In genomic region chr11:60102664-60103063, GRCm38 (mm10) we compare ENCODE assay signal across 9 mouse cellular contexts. TPM values are rescaled to one million over a fixed set of nuclear protein-coding genes. Genes with fewer than 3 reads are reported as not detected.
DNase-seq lines count a peak whose midpoint lies in the region; ATAC-seq and TF ChIP-seq lines count a peak whose summit lies in the region.
"Had no signal": no experiment of that assay in that cellular context is flagged by ENCODE, and none has a peak within 500 bp of the region (broad histone marks: within the 10 kb centered on the region; RNA-seq: fewer than 3 reads in every experiment).

No protein-coding gene starts in this region.

- no peak overlapping the region for H3K4me2 ChIP-seq in kidney, embryonic 15.5 days
- H3K4me2 ChIP-seq in midbrain, embryonic 13.5 days (replicated peaks), result no peak overlapping the region
- H3K4me2 ChIP-seq: forebrain, embryonic 12.5 days had no signal

- H3K9ac ChIP-seq in kidney, embryonic 15.5 days, result no peak overlapping the region
- H3K9ac ChIP-seq in MEL (ENCODE audit: control insufficient read depth, low read depth, low read length, poor library complexity, severe bottlenecking), result peak overlapping the region; percentile 35
- H3K9ac ChIP-seq in midbrain, embryonic 13.5 days (replicated peaks), result no peak overlapping the region
- H3K9ac ChIP-seq: forebrain, embryonic 12.5 days had no signal

- TF ChIP-seq CTCF in MEL (IDR thresholded peaks at IDR 0.05 in 2 of 3, conservative IDR thresholded peaks at IDR 0.05 in 1 of 3; ENCODE audit: control insufficient read depth in 1 of 3, insufficient read depth in 1 of 3, low read depth in 2 of 3, low read length in 3 of 3, poor library complexity in 1 of 3, severe bottlenecking in 1 of 3), result no peak

- no peak for ATAC-seq in kidney, embryonic 15.5 days (replicated peaks; ENCODE audit: low FRiP score)
- ATAC-seq in common myeloid progenitor, adult 5-6 weeks (replicated peaks; ENCODE audit: low read depth, poor library complexity, severe bottlenecking), result peak; percentile 54
- ATAC-seq in midbrain, embryonic 13.5 days, result no peak

- DNase-seq in kidney, adult 18-20 months, result peak; percentile 41
- DNase-seq in MEL (ENCODE audit: low read depth, low spot score), result peak; percentile 97
- peak; percentile 62 for DNase-seq in lung, postnatal 10 days
- DNase-seq in right cerebral cortex, postnatal 25 days, result no peak

- H3K4me1 ChIP-seq in kidney, embryonic 15.5 days, result peaks cover 21% of the 10 kb centered on the region
- H3K4me1 ChIP-seq in MEL (ENCODE audit: control insufficient read depth in 1 of 2, insufficient read depth in 2 of 2, low read length in 2 of 2), result peaks cover 36 to 56% of the 10 kb centered on the region in 2 experiments
- H3K4me1 ChIP-seq in midbrain, embryonic 13.5 days (replicated peaks), result peaks cover 20% of the 10 kb centered on the region

- peak; percentile 71 to 80 for TF ChIP-seq EP300 in MEL (IDR thresholded peaks at IDR 0.05; ENCODE audit: low read depth in 1 of 2, low read length in 2 of 2)

- H3K79me2 ChIP-seq in MEL (ENCODE audit: control insufficient read depth, insufficient read depth, low read length, poor library complexity), result peaks cover 29% of the 10 kb centered on the region

- H3K9me3 ChIP-seq in kidney, embryonic 15.5 days (replicated peaks), result no peaks in the 10 kb centered on the region
- no peaks in the 10 kb centered on the region for H3K9me3 ChIP-seq in MEL (replicated peaks; ENCODE audit: insufficient read depth, low read length)
- H3K9me3 ChIP-seq in midbrain, embryonic 13.5 days, result no peaks in the 10 kb centered on the region
- H3K9me3 ChIP-seq: forebrain, embryonic 12.5 days had no signal

- peak in 1 of 2 experiments; percentile 55; a peak in 1 of 4 replicates for TF ChIP-seq POLR2A in MEL (IDR thresholded peaks at IDR 0.05; ENCODE audit: control insufficient read depth in 1 of 2, insufficient read depth in 1 of 2, low read depth in 1 of 2, low read length in 2 of 2, poor library complexity in 1 of 2)

- no peak overlapping the region for H3K4me3 ChIP-seq in kidney, embryonic 15.5 days (replicated peaks)
- H3K4me3 ChIP-seq in MEL (ENCODE audit: control insufficient read depth in 1 of 2, insufficient read depth in 1 of 2, low read depth in 2 of 2, low read length in 2 of 2), result peak overlapping the region in 1 of 2 experiments; percentile 17; a peak in 1 of 4 replicates
- H3K4me3 ChIP-seq in midbrain, embryonic 13.5 days (replicated peaks), result no peak overlapping the region
- H3K4me3 ChIP-seq: forebrain, embryonic 12.5 days; myocyte had no signal

- WGBS in kidney, embryonic 15.5 days, result 70% methylated on average over 6 of the region's 6 CpGs
- 89% methylated on average over 6 of the region's 6 CpGs for WGBS in midbrain, embryonic 13.5 days

- no peak overlapping the region for H3K27ac ChIP-seq in kidney, embryonic 15.5 days
- H3K27ac ChIP-seq in MEL (ENCODE audit: control insufficient read depth, low read depth, low read length), result peak overlapping the region; percentile 86
- H3K27ac ChIP-seq in midbrain, embryonic 13.5 days, result no peak overlapping the region
- H3K27ac ChIP-seq: forebrain, embryonic 12.5 days had no signal

- no peak for TF ChIP-seq RAD21 in MEL (IDR thresholded peaks at IDR 0.05; ENCODE audit: low read depth, low read length)

- H3K36me3 ChIP-seq in kidney, embryonic 15.5 days, result no peaks in the 10 kb centered on the region
- peaks cover 0 to 53% of the 10 kb centered on the region in 2 experiments; a peak in 2 of 4 replicates for H3K36me3 ChIP-seq in MEL (ENCODE audit: control insufficient read depth in 1 of 2, insufficient read depth in 2 of 2, low read length in 2 of 2)
- H3K36me3 ChIP-seq in midbrain, embryonic 13.5 days, result no peaks in the 10 kb centered on the region
- H3K36me3 ChIP-seq: forebrain, embryonic 12.5 days had no signal

- no peaks in the 10 kb centered on the region for H3K27me3 ChIP-seq in kidney, embryonic 15.5 days
- H3K27me3 ChIP-seq in MEL (ENCODE audit: control insufficient read depth in 1 of 2, insufficient read depth in 2 of 2, low read length in 2 of 2), result no peaks in the 10 kb centered on the region
- no peaks in the 10 kb centered on the region; the same call in 1 of the 2 replicates for H3K27me3 ChIP-seq in midbrain, embryonic 13.5 days
- H3K27me3 ChIP-seq: forebrain, embryonic 12.5 days had no signal

TF ChIP-seq in MEL, 35 proteins besides CTCF, POLR2A, EP300 and RAD21:
- 0 out of 2 replicates have a peak, but pooled peaks have one; percentile 48 for TF ChIP-seq HCFC1 (IDR thresholded peaks at IDR 0.05; ENCODE audit: low read depth, low read length)
- no peak for TF ChIP-seq MAX (IDR thresholded peaks at IDR 0.05; ENCODE audit: low read length)
- TF ChIP-seq TCF12 (IDR thresholded peaks at IDR 0.05; ENCODE audit: low read depth, low read length), result peak; percentile 77
- TF ChIP-seq CHD1 (IDR thresholded peaks at IDR 0.05; ENCODE audit: low read depth, low read length), result no peak
- peak; percentile 77 for TF ChIP-seq GATA1 (IDR thresholded peaks at IDR 0.05; ENCODE audit: low read depth, low read length)
- no peak for TF ChIP-seq CHD2 (IDR thresholded peaks at IDR 0.05; ENCODE audit: low read length)
- no peak for TF ChIP-seq NRF1 (IDR thresholded peaks at IDR 0.05; ENCODE audit: insufficient read depth, low read depth, low read length, poor library complexity, severe bottlenecking)
- no peak for TF ChIP-seq MYC (IDR thresholded peaks at IDR 0.05; ENCODE audit: low read depth, low read length)
- no peak for TF ChIP-seq USF1 (IDR thresholded peaks at IDR 0.05; ENCODE audit: low read depth, low read length)
- no peak for TF ChIP-seq UBTF (IDR thresholded peaks at IDR 0.05; ENCODE audit: borderline replicate concordance, insufficient read depth, low read depth, low read length)
- TF ChIP-seq NELFE (IDR thresholded peaks at IDR 0.05; ENCODE audit: low read depth, low read length), result no peak
- TF ChIP-seq GABPA (IDR thresholded peaks at IDR 0.05; ENCODE audit: low read depth, low read length), result no peak
- TF ChIP-seq MAFK (IDR thresholded peaks at IDR 0.05; ENCODE audit: borderline replicate concordance, low read depth, low read length), result no peak
- TF ChIP-seq MAZ (IDR thresholded peaks at IDR 0.05; ENCODE audit: low read depth, low read length), result 0 out of 2 replicates have a peak, but pooled peaks have one; percentile 20
- no peak for TF ChIP-seq E2F4 (IDR thresholded peaks at IDR 0.05; ENCODE audit: borderline replicate concordance, low read depth, low read length)
- TF ChIP-seq POLR2AphosphoS2 (IDR thresholded peaks at IDR 0.05; ENCODE audit: low read length), result peak; percentile 45; the same call in 1 of the 2 replicates
- no peak for TF ChIP-seq JUND (IDR thresholded peaks at IDR 0.05; ENCODE audit: low read depth, low read length)
- TF ChIP-seq ELF1 (IDR thresholded peaks at IDR 0.05; ENCODE audit: low read depth, low read length), result peak; percentile 9; the same call in 1 of the 2 replicates
- TF ChIP-seq TBP (IDR thresholded peaks at IDR 0.05; ENCODE audit: low read depth, low read length), result peak; percentile 86
- no peak for TF ChIP-seq ZKSCAN1 (IDR thresholded peaks at IDR 0.05; ENCODE audit: low read depth, low read length)
- no peak for TF ChIP-seq MEF2A (IDR thresholded peaks at IDR 0.05; ENCODE audit: extremely low read depth, insufficient replicate concordance, low read depth, low read length, poor library complexity, severe bottlenecking)
- TF ChIP-seq POLR2AphosphoS5 (IDR thresholded peaks at IDR 0.05; ENCODE audit: borderline replicate concordance, low read depth, low read length), result no peak
- TF ChIP-seq SMC3 (IDR thresholded peaks at IDR 0.05; ENCODE audit: low read depth, low read length), result no peak
- TF ChIP-seq MXI1 (IDR thresholded peaks at IDR 0.05; ENCODE audit: low read depth, low read length), result peak; percentile 54
- no peak for TF ChIP-seq ZNF384 (IDR thresholded peaks at IDR 0.05; ENCODE audit: low read depth, low read length)
- peak; percentile 86 for TF ChIP-seq SIN3A (IDR thresholded peaks at IDR 0.05; ENCODE audit: low read length)
- no peak; the same call in 1 of the 2 replicates for TF ChIP-seq BHLHE40 (IDR thresholded peaks at IDR 0.05; ENCODE audit: borderline replicate concordance, low read depth, low read length)
- no peak; the same call in 1 of the 2 replicates for TF ChIP-seq KAT2A (conservative IDR thresholded peaks at IDR 0.05; ENCODE audit: low read depth, low read length)
- TF ChIP-seq ZMIZ1 (IDR thresholded peaks at IDR 0.05; ENCODE audit: low read depth, low read length), result no peak
- TF ChIP-seq USF2 (IDR thresholded peaks at IDR 0.05; ENCODE audit: borderline replicate concordance in 1 of 2, insufficient read depth in 1 of 2, low read depth in 1 of 2, low read length in 2 of 2), result no peak
- peak; percentile 83 for TF ChIP-seq ETS1 (IDR thresholded peaks at IDR 0.05; ENCODE audit: low read depth, low read length)
- no peak for TF ChIP-seq MYB (IDR thresholded peaks at IDR 0.05; ENCODE audit: low read depth, low read length)
- no peak for TF ChIP-seq ZC3H11A (IDR thresholded peaks at IDR 0.05; ENCODE audit: low read depth, low read length)
- TF ChIP-seq TAL1 (IDR thresholded peaks at IDR 0.05; ENCODE audit: low read length), result no peak; the same call in 1 of the 2 replicates
- TF ChIP-seq RCOR1 (IDR thresholded peaks at IDR 0.05; ENCODE audit: low read depth, low read length), result peak; percentile 66
TF ChIP-seq in MEL: peak in this region for 11.

RNA-seq across cellular contexts. Expression of gene Rai1, which starts 2.1 kb away (rescaled TPM):
- polyA plus RNA-seq in kidney, embryonic 15.5 days (2015; fragmentation: Nextera tagmentation; extraction: Ambion mirVana), result 21.4 and 23.4 TPM in 2 replicates
- total RNA-seq in MEL (2012; rRNA removed), result 25.0 and 26.3 TPM in 2 replicates
- 100 to 1,000 TPM in 1 of 2 experiments, 10 to 100 TPM in 1; 56.7 to 101 TPM for polyA plus RNA-seq in MEL (2012; ENCODE audit: insufficient read depth in 1 of 2, insufficient read length in 2 of 2, low read depth in 1 of 2, low replicate concordance in 2 of 2, missing spikeins in 1 of 2)
- total RNA-seq in common myeloid progenitor, adult 5-6 weeks (2017), result 15.5 and 21.1 TPM in 2 replicates
- 32.7 and 33.8 TPM in 2 replicates for polyA plus RNA-seq in midbrain, embryonic 13.5 days (2015; fragmentation: Nextera tagmentation; extraction: Ambion mirVana)

RNA-seq across cellular contexts. Expression of gene Pemt, which starts 56.4 kb away (rescaled TPM):
- polyA plus RNA-seq in kidney, embryonic 15.5 days (2015; fragmentation: Nextera tagmentation; extraction: Ambion mirVana), result 12.6 and 13.0 TPM in 2 replicates
- total RNA-seq in MEL (2012; rRNA removed), result 20.0 and 27.9 TPM in 2 replicates
- 10 to 100 TPM in 1 of 2 experiments, not detected in 1; 26.1 TPM for polyA plus RNA-seq in MEL (2012; ENCODE audit: insufficient read depth in 1 of 2, insufficient read length in 2 of 2, low read depth in 1 of 2, low replicate concordance in 2 of 2, missing spikeins in 1 of 2)
- total RNA-seq in common myeloid progenitor, adult 5-6 weeks (2017), result 0.92 and 5.6 TPM in 2 replicates
- polyA plus RNA-seq in midbrain, embryonic 13.5 days (2015; fragmentation: Nextera tagmentation; extraction: Ambion mirVana), result 5.6 and 6.9 TPM in 2 replicates
